Mouse (Mus musculus) kidney, postnatal 36 days (tissue): Measurements from ENCODE around the gene Tst.

Source experiments
- DNase-seq, 2 experiments: peaks; one replicate each; pipeline ENCODE4 v3.0.0; 2021 to 2022; ENCODE audit warnings: mixed read lengths in 2 of 2

Tst gene

GRCm38 (mm10) chr15:78384220-78385116 lies 21.2 kb downstream of the Tst start:
- no peak for DNase-seq

DNA sequence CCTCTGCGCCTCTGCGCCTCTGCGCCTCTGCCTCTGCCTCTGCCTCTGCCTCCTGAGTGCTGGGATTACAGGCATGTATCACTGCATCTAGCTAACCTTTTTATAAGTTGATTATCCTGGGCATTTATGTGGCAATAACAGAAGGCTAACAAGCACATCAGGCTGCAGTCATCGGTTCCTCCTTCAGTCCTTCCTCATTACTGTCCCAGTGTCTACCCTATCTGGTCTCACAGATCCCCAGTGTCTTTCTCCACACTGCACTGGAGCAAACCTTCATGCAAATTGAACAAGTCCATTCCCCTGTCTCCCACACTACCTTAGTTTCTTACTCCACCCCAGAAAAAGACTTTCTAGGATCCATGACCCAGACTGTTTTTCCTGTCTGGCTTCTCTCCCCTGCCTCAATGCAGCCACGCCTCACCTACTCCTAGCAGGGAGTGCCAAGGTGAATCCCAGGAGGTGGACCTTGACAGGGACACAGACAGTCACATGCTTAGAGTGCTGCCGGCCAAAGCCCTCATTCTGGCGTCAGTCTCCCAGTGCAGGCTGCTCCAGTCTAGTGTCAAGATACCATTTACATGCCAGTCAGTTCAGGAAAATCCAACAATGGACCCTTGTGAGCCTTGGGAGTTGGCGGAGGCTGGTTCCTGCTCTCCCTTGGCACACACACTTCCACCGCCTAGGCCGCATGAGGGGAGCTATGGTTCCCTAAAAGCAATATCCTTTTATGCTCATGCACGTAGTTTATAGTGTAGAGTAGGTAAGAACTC lies 22.1 kb downstream of the Tst start:
- peak; percentile 80 to 88 for DNase-seq

DNA sequence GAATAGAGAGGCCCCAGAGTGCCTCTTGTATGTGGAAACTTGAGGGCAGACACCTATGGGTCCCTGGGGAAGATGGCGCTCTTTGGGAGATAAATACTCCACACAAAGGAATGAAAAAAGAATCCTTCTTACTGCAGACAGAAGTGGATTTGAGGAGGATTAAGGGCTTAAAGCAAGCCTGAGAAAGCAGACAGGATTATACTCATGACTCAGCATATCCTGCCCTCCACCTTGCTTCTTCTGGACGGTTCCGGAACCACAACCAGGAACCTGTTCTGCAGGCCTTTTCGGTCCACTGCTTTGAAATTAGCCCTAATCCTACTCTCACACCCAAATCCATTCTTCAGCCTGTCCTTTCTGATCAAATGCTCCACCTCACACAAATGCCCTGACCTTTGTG lies 23.6 kb downstream of the Tst start:
- peak; percentile 20 to 37 for DNase-seq

DNA sequence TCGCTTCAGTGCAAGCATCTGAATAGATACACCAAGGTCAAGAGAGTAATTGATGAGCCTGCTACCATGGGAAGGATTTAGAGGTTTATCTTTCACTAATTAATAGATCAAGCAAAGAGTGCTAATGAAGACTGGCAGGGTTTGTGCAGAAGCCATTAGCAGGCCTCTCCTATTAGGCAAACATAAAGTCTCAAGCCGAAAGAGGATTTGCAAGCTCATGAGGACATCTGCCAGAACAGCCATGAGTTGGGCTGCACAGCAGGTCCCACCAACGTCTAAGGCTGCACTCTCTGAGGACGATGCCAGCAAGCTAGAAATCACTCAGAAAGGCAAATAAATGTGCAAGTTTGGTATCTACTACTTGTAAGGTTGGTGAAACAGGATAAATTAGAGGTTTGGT lies 25.0 kb downstream of the Tst start:
- DNase-seq, result no peak

DNA sequence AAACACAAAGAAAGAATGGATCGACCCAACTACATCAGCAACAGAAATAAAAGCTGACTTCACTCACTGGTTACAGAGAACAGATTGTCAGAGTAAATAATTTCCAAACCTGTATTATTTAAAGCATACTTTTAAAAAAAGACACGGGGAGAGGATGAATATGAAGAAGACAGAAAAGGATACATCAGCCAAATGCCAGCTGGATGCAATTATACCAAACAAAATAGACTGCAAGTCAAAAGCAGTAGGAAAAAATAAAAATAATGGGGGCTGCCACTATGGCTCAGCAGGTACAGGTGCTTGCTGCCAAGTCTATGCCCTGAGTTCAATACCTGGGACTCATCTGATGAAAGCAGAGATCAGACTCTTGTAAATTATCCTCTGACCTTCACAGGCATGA lies 25.5 kb downstream of the Tst start:
- DNase-seq, result no peak

DNA sequence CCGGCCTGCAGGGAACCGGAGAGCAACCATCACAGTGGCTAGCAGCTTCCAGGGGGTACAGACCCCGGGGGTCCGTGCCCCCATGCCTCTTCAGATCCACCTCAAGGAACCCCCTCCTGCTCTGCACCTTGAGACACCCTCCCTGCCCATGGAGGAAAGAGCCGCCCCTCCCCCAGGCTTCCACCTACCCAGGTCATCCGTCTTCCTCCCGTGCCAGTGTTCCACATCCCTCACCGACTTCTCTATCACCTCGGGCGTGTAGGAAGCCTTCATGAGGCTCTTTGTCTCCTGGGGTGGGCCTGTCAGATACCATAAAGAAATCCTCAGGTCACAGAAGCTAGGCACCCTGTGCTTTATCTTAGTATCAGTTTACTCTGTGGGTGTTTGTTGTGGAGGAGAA lies 27.2 kb downstream of the Tst start:
- DNase-seq, result no peak

GRCm38 (mm10) chr15:78377859-78378258 lies 27.8 kb downstream of the Tst start:
- DNase-seq, result no peak

DNA sequence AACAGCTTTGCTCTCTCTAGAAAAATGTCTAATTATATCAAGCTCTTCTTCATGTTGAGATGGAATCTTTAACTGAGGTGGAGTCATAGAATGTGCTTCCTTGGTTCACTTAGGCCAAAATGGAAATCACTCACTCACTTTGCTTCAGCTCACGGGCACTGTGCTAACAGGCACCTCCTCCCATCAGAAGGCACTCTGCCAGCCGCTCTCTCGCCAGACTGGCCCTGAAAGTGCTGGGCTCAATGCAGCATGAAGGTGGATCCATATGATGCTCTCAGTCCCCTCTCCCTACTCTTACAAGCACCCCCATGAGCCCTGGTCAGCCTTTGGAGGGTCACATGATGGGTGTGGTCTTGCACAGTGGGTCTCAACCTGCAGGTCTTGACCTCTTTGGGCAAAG lies 31.5 kb downstream of the Tst start:
- DNase-seq, result peak; percentile 11 to 42

- no peak for DNase-seq
Measured at GRCm38 (mm10) chr15:78372796-78373195, 32.9 kb downstream of the Tst start.

- no peak for DNase-seq
Measured at GRCm38 (mm10) chr15:78369641-78370040, 36.1 kb downstream of the Tst start.

DNA sequence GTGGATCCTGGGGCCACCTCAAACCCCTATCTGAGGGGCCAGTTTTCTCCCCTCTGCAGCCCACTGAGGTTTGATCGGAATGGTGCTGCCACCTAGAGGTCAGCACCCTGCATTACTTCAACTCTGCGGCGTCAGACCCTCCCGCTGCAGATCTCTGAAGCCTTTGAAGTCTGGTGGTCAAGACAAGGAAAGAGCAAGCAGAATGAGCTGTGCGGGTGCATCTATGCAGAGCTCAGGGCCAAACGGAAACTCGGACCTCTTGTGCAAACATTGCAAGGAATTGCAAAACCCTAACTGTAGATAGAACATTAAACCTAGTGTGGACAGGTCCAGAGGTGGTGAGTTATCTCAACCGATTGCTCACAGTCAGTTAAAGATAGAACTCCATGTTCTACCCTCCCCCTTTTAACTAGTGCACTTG lies 36.8 kb downstream of the Tst start:
- DNase-seq, result peak; percentile 9 to 71

GRCm38 (mm10) chr15:78367811-78368210 lies 37.9 kb downstream of the Tst start:
- DNase-seq, result no peak

DNA sequence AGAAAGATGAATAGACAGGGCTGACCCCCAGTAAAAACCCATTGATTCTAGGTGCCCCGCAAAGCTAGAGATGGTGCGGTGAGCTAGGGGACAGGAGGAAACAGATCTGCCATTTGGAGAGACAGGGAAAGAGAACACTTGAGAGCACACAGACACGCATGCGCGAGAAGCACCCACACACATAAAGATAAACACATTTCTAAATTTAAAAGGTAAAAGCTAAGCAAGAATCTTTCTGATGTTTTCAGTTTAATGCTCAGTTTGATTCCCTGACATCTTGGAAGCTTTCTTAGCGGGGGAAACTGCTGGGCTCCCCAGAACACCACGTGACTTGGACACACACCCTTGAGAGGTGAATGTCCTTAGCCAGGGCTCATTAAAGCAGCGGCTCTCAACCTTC lies 38.8 kb downstream of the Tst start:
- DNase-seq, result no peak

DNA sequence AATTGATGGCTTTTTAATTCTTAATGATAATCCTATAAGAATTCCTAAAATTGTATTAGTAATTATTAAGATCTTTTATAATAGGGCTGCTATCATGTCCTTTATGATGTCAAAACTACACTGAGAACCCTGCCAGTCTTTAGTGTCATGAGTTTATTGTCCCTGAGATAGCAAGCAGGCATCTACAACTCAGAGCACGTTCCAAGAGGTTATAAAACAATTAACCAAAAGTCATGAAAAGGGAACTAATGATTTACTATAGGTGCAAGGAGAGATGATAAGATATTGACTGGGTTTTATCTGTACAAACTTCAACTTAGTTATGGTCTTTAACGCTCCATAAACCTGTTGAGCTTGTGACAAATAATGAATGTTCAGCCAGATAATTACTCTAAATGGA lies 39.8 kb downstream of the Tst start:
- no peak for DNase-seq

DNA sequence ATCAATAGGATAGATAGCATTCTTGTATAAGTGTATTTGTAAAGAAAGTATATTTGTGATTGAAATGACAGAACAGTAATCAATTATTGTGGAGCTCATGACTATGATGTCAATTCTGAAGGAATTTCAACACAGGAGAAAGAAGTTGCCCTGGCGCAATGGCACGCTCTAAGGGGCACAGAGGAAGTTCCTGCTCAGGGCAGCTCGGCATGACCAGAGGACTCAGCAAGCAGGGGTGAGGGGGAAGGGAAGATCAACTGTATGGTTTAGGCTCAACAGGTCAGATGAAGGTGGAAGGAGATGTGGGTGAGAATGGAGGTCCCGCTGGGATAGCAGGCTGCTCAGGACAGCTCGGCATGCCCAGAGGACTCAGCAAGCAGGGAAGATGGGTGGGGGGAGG lies 50.2 kb downstream of the Tst start:
- DNase-seq, result no peak

DNA sequence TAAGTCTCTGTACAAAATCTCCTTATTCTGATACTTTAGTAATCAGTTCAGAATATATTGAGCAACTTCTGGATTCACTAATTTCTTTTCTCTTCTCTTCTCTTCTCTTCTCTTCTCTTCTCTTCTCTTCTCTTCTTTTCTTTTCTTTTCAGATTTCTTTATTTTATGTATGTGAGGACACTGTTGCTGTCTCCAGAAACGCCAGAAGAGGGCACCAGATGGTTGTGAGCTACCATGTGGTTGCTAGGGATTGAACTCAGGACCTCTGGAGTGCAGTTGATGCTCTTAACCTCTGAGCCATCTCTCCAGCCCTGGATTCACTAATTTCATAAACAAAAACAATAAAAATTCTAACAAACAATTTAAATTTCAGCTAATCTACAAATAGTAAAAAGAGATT lies 50.7 kb downstream of the Tst start:
- peak; percentile 50 to 80 for DNase-seq

DNA sequence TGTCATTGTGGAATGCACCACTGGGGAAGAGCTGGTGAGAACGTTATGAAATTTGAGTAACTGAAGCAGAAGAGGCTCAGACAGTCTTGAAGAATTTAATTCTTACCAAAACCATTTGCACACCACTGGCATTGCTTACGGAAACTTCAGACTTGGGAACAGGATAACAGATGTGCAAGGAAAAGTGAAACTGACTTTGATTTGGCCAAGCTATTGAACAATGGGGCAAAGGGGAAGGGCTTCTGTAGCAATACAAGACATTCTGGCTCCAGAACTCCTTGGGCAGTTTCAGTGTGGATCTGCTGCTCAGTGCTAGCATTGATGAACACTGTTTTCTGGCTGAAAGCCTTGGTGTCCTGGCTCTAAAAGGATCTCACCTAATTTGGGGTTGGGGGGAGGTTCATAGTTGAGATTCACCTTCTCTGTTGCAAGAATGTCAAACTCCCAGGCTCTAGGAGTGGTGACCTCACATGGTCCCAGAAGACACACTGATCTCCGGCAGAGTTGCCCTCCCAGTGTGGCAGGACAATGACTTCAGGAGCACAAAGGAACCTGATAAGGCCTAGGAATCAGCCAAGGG lies 54.0 kb downstream of the Tst start:
- DNase-seq, result no peak
